Mouse (Mus musculus) cerebellum, postnatal 10 days (tissue): ENCODE data around the gene Insc.

Experiments
- DNase-seq, 2 experiments: peaks; one replicate each; pipeline ENCODE4 v3.0.0; 2021; ENCODE audit warnings: mixed read lengths in 2 of 2

The Insc gene

DNA sequence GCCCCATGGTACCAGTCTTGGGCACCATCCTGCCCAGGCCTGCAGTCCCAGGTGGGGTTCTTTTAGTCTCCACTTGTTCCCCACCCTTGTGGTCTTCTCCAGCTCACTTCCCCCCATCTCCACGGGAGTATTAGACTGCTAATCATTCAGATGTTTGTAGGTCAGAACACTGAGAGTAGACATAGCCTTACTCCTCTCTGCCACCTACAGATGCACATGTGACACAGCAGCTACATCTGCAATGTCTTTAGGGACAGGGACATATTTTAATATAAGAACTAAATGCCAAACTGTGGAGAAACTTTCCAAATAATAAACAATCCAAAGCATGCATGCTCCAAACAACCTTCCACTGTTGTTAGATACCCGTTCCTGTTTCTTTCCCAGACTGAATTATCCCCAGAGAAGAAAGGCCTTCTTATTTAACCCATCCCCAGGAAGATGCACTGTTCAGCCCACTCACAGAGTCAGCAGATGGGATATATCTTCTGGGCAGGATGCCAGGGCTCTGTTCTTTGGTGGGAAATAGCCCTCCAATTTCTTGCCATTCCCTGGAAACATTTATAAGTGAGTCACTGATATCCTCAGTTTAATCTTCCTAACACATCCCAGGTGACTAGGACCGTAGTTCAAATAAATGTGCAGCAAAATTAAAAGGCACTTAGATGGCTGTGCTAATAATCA, 88.9 kb downstream of the Insc start:
- DNase-seq, result peak; percentile 53 to 63

DNA sequence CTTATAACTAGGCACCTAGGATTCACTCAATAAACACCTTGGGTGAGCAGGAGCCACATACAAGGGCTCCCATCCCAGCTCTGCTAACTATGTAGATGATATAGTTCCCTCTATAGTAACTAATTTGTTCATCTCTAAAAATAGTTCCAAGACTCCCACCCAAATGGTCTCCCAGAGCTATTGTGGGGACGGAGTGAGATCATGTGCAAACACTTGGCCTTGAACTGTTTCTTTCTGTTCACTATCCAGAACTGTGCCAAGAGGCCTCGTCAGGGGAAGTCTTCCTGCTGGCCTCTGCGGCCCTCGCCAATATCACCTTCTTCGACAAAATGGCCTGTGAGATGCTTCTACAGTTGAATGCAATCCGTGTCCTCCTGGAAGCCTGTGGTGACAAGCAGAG, 91.0 kb downstream of the Insc start:
- peak; percentile 15 to 17 for DNase-seq

DNA sequence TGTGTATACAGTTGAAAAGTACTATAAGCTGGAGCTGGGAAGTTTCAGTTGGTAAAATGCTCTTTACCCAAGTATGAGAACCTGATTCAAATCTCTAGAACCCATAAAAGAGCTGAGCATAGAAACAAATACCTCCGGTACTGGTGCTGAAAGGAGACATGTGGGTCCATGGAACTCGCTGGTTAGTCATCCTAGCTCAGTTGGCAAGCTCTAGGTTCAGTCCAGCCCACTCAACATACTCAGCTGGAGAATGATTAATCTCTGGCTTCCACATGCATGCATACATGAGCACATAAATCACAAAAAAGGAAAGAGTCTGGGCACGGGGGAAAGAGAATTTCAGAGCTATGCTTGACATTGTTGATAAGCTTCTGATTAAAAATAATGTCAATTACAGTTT, 93.8 kb downstream of the Insc start:
- DNase-seq, result no peak

DNA sequence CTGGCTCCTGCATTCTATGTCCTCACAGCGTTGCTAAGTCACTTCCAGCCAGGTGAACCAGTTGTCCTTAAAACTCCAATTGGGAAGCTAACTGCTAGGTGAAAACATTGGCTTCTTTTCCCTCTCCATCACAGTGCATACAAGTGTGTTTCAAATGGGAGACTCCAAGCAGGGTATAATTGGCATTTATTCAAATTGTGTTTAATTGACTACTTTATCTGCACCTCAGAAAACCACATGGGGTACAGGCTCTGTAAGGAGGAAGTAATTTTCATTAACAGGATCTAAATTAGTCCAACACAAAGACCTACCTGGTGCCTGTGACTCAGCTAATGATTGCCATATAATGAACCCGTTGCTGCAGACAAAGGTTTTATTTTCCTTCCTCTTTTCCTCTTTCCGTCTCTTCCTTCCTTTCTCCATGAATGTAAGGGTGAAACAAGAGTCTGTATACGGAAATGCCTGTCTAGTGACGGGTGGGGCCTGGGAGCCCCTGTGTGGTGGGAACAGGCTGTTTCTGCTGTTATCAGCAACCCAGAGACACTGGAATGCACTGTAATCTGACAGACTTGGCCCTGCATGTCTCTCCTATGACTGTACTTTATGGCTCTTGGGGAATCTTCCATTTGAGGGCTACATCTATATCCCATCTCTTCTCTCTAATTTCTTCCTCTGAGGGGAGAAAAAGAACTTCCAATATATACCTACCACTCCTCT, 96.7 kb downstream of the Insc start:
- DNase-seq, result no peak

DNA sequence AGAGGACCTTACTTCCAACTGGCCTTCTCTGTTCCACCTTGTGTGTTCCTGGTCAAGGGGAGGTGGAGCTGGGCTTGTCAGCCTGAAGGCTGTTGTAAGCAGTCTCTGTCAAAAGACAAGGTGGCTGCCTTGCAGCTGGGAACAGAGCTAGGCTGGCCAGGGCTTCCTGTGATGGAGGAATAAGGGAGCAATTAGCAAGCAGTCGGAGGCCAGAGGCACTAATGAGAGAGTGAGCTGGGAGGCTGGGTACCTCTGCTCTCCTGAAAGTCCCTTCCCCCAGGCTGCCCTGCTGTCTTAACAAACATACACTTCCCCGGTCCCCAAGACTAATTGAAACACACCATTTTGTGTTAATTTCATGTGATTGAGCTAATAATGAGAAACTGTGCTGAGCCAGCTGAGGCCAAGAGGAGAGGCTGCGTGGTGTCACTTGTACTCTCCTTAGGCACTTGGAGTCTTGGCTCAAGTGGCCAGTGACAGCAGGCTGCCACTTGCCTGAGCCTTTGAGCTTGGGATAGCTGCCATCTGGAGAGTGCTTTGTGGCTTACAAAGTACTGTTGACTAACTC, 99.2 kb downstream of the Insc start:
- DNase-seq, result peak; percentile 85 to 92

DNA sequence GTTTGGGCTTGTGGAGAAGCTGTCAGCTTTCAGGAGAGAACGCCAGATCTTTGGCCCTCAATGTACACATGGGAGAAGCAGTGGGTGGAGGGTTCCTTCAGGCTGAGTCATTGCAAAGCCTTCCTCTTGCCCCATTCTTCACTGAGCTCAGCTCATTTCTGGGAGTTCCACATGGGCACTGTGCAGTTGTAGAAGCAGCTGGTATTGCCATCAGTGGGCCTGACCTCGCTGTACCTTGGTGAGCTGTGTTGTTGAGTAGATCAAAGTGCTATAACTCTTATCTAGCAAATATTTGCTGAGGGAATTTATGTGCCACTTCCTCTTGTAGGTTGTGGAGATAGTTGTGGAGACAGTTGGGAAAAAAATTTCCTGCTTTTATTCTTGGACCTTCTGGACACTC, 103.7 kb downstream of the Insc start:
- no peak for DNase-seq

DNA sequence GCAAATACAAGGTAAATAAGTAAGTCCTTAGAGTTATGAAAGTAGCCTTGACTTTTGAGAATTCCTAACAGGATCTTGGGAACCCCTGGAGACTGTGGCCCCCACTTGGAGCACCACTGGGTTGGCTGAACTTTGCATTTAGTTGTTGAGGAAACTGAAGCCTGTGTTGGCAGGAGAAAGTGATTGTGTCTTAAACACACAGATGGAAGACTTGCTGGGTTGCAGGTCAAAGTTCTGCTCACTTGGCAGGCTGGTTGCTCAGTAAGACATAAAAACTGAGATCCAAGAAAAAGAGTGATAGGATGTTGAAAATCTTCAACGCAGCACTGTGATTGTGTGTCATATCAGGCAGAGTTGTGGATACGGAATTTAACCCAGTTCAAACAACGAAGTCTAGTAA, 108.9 kb downstream of the Insc start:
- no peak for DNase-seq

DNA sequence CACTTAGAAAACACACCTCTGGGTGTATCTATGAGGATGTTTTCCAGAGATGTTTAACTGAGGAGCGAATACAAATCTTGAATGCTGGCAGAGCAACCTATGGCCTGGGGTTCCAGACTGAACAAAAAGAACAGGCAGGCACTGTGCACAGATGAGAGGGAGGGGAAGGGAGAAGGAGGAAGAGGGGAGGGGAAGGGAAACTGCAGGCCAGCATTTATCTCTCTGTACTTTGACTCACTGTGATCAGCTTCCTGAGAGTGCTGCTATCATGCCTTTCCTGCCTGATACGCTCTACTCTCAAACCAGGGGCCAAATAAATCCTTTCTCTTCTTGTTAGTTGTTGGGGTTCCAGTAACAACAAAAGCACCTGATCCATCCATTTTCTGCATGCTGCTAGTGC, 110.7 kb downstream of the Insc start:
- DNase-seq, result no peak

DNA sequence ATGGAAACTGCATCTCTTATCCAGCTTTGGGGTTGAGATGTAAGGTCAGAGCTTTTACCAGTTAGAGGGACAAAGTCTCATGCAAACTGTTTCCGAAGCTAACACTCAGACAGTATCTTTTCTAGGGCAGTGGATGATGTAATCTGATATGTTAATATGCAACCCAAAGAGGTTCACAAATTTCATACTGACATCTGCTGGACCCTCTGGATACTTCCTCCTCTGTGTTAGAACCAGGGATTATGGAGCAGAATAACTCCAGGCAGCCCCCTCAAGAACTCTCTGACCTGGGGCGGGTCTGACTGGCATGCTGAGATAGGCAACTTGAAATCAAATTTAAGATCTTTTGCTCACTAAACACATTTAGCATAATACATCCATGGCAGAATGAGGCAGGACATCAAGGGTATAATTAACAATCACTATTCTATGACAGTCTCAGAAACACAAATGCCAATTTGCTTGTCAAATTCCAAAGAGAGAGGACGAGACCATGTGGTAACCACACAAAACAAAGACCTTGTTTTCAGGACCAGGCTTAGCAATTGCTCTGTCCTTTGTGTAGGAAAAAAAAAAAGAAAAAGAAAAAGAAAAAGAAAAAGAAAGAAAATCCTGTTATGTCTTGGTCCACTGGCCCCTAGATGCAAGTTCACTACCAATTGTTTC, 117.5 kb downstream of the Insc start:
- no peak for DNase-seq

DNA sequence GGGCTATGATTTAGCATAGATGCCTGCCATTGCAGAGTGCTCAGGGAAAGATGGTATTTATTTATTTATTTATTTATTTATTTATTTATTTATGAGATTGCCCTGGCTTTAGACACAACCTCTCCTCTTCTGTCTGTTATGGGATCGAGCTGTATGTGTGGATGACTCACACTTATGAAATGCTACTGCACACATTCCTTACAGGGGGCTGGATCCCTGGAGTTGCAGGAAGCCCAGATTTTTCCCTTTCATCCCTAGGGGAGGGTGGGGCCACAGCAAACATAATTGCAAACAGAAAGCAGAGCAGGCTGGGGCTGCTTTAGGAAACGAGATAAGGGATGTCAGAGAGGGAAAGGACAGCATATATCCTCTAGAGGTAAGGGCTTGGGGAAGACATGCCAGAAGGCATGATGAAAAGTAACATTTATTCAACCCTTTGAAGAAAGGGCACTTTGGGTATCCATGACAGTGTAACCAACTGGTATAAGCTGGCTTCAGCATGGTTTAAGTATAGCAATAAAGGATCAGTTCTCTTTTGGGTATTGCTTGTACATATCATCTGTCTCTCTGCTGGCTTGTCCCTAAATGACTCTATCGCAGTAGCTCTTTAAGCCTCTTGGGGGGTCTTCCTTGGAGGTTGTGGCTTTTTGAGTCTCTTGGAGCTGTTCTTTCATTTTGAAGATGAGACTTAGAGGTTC, 130.0 kb downstream of the Insc start:
- no peak for DNase-seq

DNA sequence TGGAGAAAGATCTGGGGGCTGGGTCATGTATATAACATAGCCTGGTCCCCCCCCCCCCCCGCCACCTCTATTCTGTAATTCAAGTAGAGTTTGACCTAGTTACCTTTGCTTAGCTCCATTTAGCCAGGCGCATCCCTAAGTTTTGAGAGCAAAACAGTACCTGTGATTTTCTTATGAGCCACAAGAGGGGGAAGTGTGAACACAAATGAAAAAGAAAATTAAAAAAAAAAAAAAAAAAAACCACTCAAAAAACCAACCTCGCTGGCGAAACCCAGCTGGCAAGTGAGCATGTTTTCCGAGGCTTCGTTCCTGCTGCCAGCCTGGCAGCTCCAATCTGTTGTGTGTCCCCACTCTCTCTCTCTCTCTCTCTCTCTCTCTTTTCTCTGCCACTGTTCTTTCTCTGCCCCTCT, 130.5 kb downstream of the Insc start:
- DNase-seq, result peak; percentile 83 to 89

DNA sequence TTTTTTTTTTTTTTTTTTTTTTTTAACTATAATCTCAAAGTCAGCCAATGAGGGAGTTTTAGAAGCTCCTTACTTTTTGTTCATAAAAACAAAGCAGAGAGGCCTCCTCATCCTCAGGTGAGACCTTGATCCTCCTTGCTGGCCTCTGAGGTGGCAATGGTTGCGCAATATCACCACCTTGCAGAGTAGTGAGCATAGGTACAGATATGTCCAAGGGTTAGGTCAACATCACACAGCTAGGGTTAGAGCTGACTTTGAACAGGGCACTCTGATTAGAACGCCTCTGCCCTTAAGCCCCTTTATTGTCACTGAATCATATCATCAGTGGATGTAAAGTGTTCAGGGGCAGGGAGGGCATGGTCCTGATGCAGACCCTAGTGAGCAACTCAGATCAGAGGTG, 131.1 kb downstream of the Insc start:
- DNase-seq, result peak in 1 of 2 experiments; percentile 16

DNA sequence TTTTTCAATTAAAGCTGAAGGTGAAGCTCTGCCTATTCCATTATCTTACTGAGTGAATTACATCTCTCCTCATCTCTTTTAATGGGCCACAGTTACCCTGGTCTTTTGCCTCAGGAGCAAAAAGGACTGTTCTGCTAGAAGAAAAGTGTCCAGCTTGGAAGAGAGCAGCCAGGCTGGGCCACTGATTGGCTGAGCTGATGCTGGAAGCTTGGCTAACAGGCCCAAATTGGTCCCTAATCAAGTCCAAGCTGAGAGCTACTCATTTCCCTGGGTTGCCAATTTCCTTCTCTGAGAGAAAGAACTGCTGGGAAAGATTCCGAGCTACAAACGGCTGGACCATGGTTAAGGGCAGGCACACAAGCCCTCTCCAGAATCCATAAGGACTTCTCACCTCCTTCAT, 140.1 kb downstream of the Insc start:
- peak; percentile 11 to 30 for DNase-seq

DNA sequence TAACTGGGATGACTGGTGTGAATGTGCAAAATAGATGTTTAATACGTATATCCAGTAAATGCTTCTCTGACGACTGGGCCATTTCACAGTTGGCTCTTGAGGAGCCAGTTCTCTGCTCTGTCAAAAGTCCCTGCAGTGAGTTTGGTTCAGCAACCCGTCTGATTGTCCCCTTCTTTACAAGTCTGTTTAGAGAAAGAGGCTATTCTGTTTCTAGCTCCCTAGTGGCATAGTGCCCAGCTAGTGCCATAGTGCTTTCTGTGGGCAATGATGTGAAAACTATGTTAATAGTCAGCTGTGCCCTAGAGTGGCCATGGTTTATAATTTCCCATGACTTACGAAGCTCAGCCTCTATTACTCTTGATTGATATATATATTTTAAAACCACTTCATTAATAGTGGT, 143.4 kb downstream of the Insc start:
- peak; percentile 64 to 69 for DNase-seq

DNA sequence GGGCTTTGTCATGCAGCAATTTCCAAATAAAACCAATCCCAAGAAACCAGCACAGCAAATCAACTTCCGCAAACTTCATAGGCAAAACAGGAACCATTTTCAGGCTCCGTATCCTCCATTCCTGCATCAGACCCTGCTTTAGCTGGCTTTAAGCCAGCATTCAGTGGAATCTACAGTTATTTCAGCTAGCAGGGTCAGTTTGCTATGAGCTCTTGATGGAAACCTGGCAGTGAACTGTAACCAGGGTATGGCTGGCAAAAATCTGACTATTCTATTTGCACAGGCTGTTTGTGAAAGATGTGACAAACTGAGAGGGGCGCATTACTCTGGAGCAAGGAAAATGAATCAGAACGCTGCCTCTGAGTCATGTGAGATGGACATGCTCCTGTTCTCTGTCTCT, 146.7 kb downstream of the Insc start:
- DNase-seq, result no peak

DNA sequence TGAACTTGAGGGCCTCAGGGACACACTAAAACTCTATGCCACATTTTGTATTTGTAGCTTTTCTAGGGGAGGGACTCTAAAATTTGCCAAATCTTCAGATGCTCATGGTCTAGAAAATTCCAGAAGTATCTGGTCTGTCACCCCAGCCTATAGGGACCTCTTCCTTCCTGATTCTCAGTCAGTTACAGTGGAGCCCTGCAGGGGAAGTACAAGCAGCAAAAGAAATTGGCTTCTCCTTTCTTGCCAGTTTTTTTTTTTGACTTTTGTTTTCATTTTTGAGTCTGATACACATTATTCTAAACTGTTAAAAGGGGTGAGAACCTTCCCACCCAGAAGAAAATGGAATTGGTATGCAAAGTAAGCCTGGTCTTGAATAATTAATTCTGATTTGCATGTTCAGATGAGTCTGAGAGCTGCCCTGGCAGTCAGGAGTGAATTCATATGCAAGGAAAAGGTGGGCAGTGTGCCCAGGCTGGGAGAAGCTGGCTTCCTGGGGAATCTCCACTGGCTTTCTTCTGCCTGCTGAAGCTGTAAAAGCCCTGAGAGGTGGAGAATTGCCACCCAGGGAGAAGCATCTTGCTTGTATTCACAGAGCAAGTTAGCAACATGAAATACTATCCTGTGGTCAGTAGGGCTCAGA, 149.2 kb downstream of the Insc start:
- peak; percentile 72 to 86 for DNase-seq

DNA sequence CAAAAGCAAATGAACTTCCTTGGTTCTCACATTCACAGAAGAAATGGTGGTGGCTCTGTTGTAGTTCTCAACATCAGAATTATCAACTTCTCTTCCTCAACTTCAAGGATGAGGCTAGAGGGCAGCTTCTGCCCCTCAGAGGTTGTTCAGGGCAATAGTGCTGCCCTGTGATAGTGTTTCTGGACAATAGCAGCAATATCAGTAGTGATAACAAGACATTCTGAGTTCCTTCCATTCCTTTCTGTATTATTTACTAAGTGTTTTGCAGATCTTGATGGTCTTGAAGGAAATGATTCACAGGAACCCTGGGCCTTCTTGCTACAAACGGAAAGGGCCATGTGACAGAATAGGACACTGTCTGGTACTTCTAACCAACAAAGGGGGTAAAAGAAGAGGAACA, 150.4 kb downstream of the Insc start:
- DNase-seq, result no peak

DNA sequence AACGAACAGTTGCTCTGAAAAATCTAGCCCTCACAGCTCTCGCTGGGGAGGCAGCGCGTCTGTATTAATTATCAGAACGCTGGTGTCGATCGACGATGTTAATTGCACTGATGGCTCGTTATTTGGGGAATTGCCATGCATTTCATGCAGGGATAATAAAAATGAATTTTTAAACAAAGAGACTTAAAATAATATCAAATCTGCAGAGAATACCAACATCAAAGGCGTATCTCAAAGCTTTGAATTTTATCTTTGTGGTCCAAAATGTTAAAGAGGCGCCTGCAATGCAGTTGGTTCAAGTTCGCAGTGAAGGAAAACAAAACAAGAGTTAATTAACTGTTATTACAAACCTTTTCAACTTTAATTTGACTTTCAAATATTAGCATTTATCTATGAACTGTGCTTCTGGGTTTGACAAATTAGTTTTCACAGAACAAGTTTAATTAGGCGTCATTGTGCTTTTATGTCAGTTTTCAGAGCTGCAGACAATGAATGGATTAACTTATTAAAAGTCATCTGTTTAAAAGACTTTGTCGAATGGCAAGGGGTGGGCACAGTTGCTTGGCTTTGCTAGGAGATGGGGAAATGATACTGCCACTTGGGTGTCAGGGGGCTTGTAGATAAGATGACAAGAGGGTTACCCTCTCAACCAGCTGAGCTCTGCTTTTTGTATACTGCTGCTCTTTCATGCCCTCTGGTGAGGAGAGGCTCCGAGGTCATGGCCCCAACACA, 153.6 kb downstream of the Insc start:
- no peak for DNase-seq
